Comparison of ENCODE assay signal across 22 mouse cellular contexts in the genomic region with DNA sequence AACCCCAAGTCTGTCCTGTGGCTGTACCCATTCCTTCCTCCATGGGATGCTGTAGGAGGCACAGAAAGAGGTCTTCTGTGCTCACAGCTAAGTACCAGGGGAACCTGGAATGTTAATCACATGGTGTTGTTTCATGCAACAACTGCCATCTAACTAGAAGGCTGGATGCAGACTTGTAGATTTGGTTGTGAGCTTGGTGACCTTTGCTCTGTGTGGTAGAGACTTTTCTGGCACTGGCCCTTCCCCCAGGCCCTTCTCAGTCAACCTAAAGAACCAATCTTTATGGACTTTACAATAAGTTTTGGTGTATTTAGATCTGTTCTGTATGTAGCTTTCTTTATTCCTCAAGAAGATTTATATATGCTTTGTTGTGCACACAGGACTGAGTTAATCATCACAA.
"Had no signal": no experiment of that assay in that cellular context is flagged by ENCODE, and none has a peak within 500 bp of the region (broad histone marks: within the 10 kb centered on the region; RNA-seq: fewer than 3 reads in every experiment).

No protein-coding gene starts in this region.

- H3K4me1 ChIP-seq: forebrain, embryonic 15.5 days; heart, embryonic 13.5 days; heart, embryonic 15.5 days; hindbrain, embryonic 13.5 days; hindbrain, embryonic 15.5 days; kidney, embryonic 15.5 days; limb, embryonic 13.5 days; limb, embryonic 15.5 days; liver, embryonic 13.5 days; liver, embryonic 15.5 days had no signal

- H3K4me2 ChIP-seq: forebrain, embryonic 15.5 days; heart, embryonic 11.5 days; heart, embryonic 13.5 days; heart, embryonic 15.5 days; hindbrain, embryonic 13.5 days; hindbrain, embryonic 15.5 days; kidney, embryonic 15.5 days; limb, embryonic 13.5 days; limb, embryonic 15.5 days; liver, embryonic 13.5 days; liver, embryonic 15.5 days had no signal

- H3K36me3 ChIP-seq: forebrain, embryonic 15.5 days; heart, embryonic 13.5 days; heart, embryonic 15.5 days; hindbrain, embryonic 13.5 days; hindbrain, embryonic 15.5 days; kidney, embryonic 15.5 days; limb, embryonic 13.5 days; limb, embryonic 15.5 days; liver, embryonic 13.5 days had no signal

- H3K9me3 ChIP-seq: forebrain, embryonic 15.5 days; heart, embryonic 13.5 days; heart, embryonic 15.5 days; hindbrain, embryonic 15.5 days; kidney, embryonic 15.5 days; limb, embryonic 13.5 days; limb, embryonic 15.5 days; liver, embryonic 13.5 days; liver, embryonic 15.5 days had no signal

- H3K27ac ChIP-seq: forebrain, embryonic 15.5 days; heart, adult 2 months; heart, embryonic 13.5 days; heart, embryonic 15.5 days; hindbrain, embryonic 13.5 days; hindbrain, embryonic 15.5 days; hindbrain, postnatal 0 days; kidney, embryonic 15.5 days; limb, embryonic 13.5 days; limb, embryonic 15.5 days; liver, embryonic 13.5 days; liver, embryonic 15.5 days had no signal

- H3K4me3 ChIP-seq: forebrain, embryonic 15.5 days; heart, adult 2 months; heart, embryonic 13.5 days; heart, embryonic 15.5 days; hindbrain, embryonic 13.5 days; hindbrain, embryonic 15.5 days; kidney, embryonic 15.5 days; limb, embryonic 13.5 days; limb, embryonic 15.5 days; liver, embryonic 13.5 days; liver, embryonic 15.5 days had no signal

- H3K9ac ChIP-seq: forebrain, embryonic 15.5 days; forebrain, postnatal 0 days; heart, embryonic 13.5 days; heart, embryonic 15.5 days; hindbrain, embryonic 13.5 days; hindbrain, embryonic 15.5 days; kidney, embryonic 15.5 days; limb, embryonic 13.5 days; limb, embryonic 15.5 days; liver, embryonic 13.5 days; liver, embryonic 15.5 days had no signal

- H3K27me3 ChIP-seq: forebrain, embryonic 15.5 days; heart, embryonic 13.5 days; heart, embryonic 15.5 days; hindbrain, embryonic 13.5 days; hindbrain, embryonic 15.5 days; kidney, embryonic 15.5 days; limb, embryonic 13.5 days; limb, embryonic 15.5 days; liver, embryonic 13.5 days; liver, embryonic 15.5 days had no signal

- DNase-seq: forebrain, postnatal 0 days; gastrocnemius, postnatal 14 days; gastrocnemius, postnatal 36 days; heart, adult 11 months; heart, adult 2 months; heart, postnatal 14 days; heart, postnatal 36 days; layer of hippocampus, adult 9-11 months; layer of hippocampus, postnatal 36 days; left cerebral cortex, postnatal 4 days; liver, embryonic 13.5 days had no signal

- ATAC-seq: forebrain, embryonic 15.5 days; forebrain, postnatal 0 days; hindbrain, postnatal 0 days had no signal
